Mouse (Mus musculus) liver, adult 2 months (tissue): Measurements from ENCODE around the gene Cyp19a1. TPM values are rescaled to one million over a fixed set of nuclear protein-coding genes. Genes with fewer than 3 reads are reported as not detected.

ENCODE experiments used
- DNase-seq: peaks from one replicate; pipeline ENCODE4 v3.0.0-alpha.2; 2011; ENCODE audit warnings: low read depth, low spot score; ENCODE audit errors: extremely low read depth
- H3K27ac ChIP-seq: fragments of 200-500 bp; replicated peaks from 2 replicates; pipeline ENCODE4 v1.5.1; 2012; ENCODE audit warnings: low read depth, mild to moderate bottlenecking, control low read depth, inconsistent platforms, low read length; ENCODE audit not compliant: insufficient read depth
- H3K27me3 ChIP-seq: fragments of 200-500 bp; 2 replicates; pipeline ENCODE4 v1.6.1; 2012; ENCODE audit warnings: mild to moderate bottlenecking, moderate library complexity, low read length, inconsistent platforms; ENCODE audit not compliant: control insufficient read depth, insufficient read depth
- H3K36me3 ChIP-seq: fragments of 200-500 bp; 2 replicates; pipeline ENCODE4 v1.6.1; 2012; ENCODE audit warnings: low read length, inconsistent platforms; ENCODE audit not compliant: control insufficient read depth, insufficient read depth
- H3K4me1 ChIP-seq: fragments of 200-500 bp; 2 replicates; pipeline ENCODE4 v1.6.1; 2011; ENCODE audit warnings: low read length; ENCODE audit not compliant: control insufficient read depth, insufficient read depth
- H3K4me3 ChIP-seq: fragments of 200-500 bp; 2 replicates; pipeline ENCODE4 v1.5.1; 2011; ENCODE audit warnings: low read depth, mild to moderate bottlenecking, control low read depth, low read length, moderate library complexity; ENCODE audit not compliant: insufficient read depth
- H3K79me2 ChIP-seq: fragments of 200-500 bp; 2 replicates; pipeline ENCODE4 v1.6.1; 2012; ENCODE audit warnings: inconsistent platforms, mild to moderate bottlenecking, low read length, moderate library complexity; ENCODE audit not compliant: control insufficient read depth, insufficient read depth
- H3K9ac ChIP-seq: fragments of 200-500 bp; 2 replicates; pipeline ENCODE4 v1.6.1; 2012; ENCODE audit warnings: low read depth, mild to moderate bottlenecking, control low read depth, inconsistent platforms, low read length
- CTCF ChIP-seq: fragments of 200-500 bp; IDR thresholded peaks from 2 replicates; pipeline ENCODE4 v1.5.1; 2011; ENCODE audit warnings: low read depth, low read length, control low read depth
- POLR2A ChIP-seq: fragments of 200-500 bp; IDR thresholded peaks from 2 replicates; pipeline ENCODE4 v1.6.1; 2011; ENCODE audit warnings: low read length, control low read depth; ENCODE audit not compliant: insufficient read depth; ENCODE audit errors: extremely low read depth
- WGBS: fragments of 180-500 bp; shearing (Covaris S2); methylation state at CpG from one replicate; pipeline ENCODE4 v1.1.7; 2018; 5-methylcytosine and 5-hydroxymethylcytosine counted together
- polyA plus RNA-seq: library from polyadenylated mRNA; depleted of rRNA; stranded (reverse); fragments of >200 nt; gene quantifications from 2 replicates; pipeline ENCODE4 v1.2.3, GENCODE M21; 2012; rRNA removed
- total RNA-seq: library from RNA; depleted of rRNA; stranded (reverse); fragments of >200 nt; gene quantifications from 2 replicates; pipeline ENCODE4 v1.2.3, GENCODE M21; 2014; rRNA removed

Cyp19a1 gene
- total RNA-seq (not detected in 2 replicates), polyA plus RNA-seq (not detected in 2 replicates)

- Histone ChIP-seq H3K36me3 (no peaks in the 10 kb centered on the region), H3K79me2 (no peaks in the 10 kb centered on the region), H3K4me1 (no peaks in the 10 kb centered on the region), H3K27me3 (no peaks in the 10 kb centered on the region), H3K4me3 (no peak within 1 kb of the TSS), H3K9ac (no peak within 1 kb of the TSS), H3K27ac (no peak within 1 kb of the TSS)
- no peak for TF ChIP-seq CTCF
- no peak for TF ChIP-seq POLR2A
- WGBS: 79% methylated on average over 7 of the region's 7 CpGs
- no peak for DNase-seq
Measured at GRCm38 (mm10) chr9:54268010-54268409, at the start of gene Cyp19a1. Gene Cyp19a1 (minus strand): TSS chr9:54268110.

- Histone ChIP-seq H3K27me3 (no peaks in the 10 kb centered on the region), H3K36me3 (no peaks in the 10 kb centered on the region), H3K9ac (no peak overlapping the region), H3K4me1 (no peaks in the 10 kb centered on the region), H3K4me3 (no peak overlapping the region), H3K79me2 (no peaks in the 10 kb centered on the region), H3K27ac (no peak overlapping the region)
- no peak for DNase-seq
- TF ChIP-seq POLR2A: no peak
- TF ChIP-seq CTCF: peak; percentile 10; the same call in 1 of the 2 replicates
- WGBS: 71% methylated on average over 9 of the region's 9 CpGs
Measured at GRCm38 (mm10) chr9:54316363-54316762, 48.5 kb upstream of the Cyp19a1 start.

GRCm38 (mm10) chr9:54308751-54309358, 40.9 kb upstream of the Cyp19a1 start:
- WGBS: 89% methylated on average over 2 of the region's 2 CpGs
- H3K27me3 ChIP-seq: no peaks in the 10 kb centered on the region
- H3K27ac ChIP-seq: no peak overlapping the region
- H3K4me3 ChIP-seq: no peak overlapping the region
- H3K36me3 ChIP-seq: no peaks in the 10 kb centered on the region
- no peak for TF ChIP-seq CTCF
- TF ChIP-seq POLR2A: no peak
- no peak overlapping the region for H3K9ac ChIP-seq
- no peak for DNase-seq
- H3K4me1 ChIP-seq: peaks cover 9% of the 10 kb centered on the region
- no peaks in the 10 kb centered on the region for H3K79me2 ChIP-seq

GRCm38 (mm10) chr9:54308209-54308608, 40.3 kb upstream of the Cyp19a1 start:
- Histone ChIP-seq H3K27ac (0 out of 2 replicates have a peak overlapping the region, but pooled peaks have one; percentile 26), H3K9ac (no peak overlapping the region), H3K36me3 (no peaks in the 10 kb centered on the region), H3K4me3 (no peak overlapping the region), H3K4me1 (peaks cover 9% of the 10 kb centered on the region), H3K27me3 (no peaks in the 10 kb centered on the region), H3K79me2 (no peaks in the 10 kb centered on the region)
- 22% methylated on average over 1 of the region's 1 CpGs for WGBS
- TF ChIP-seq POLR2A (no peak), CTCF (no peak)
- DNase-seq: no peak

- 53% methylated on average over 4 of the region's 4 CpGs for WGBS
- Histone ChIP-seq H3K27ac (no peak overlapping the region), H3K36me3 (no peaks in the 10 kb centered on the region), H3K27me3 (no peaks in the 10 kb centered on the region), H3K79me2 (no peaks in the 10 kb centered on the region), H3K9ac (no peak overlapping the region), H3K4me1 (peaks cover 12% of the 10 kb centered on the region), H3K4me3 (no peak overlapping the region)
- DNase-seq: peak; percentile 43
- TF ChIP-seq CTCF: no peak
Measured at GRCm38 (mm10) chr9:54301255-54301654, 33.3 kb upstream of the Cyp19a1 start.

GRCm38 (mm10) chr9:54299792-54300191, 31.9 kb upstream of the Cyp19a1 start:
- Histone ChIP-seq H3K4me1 (peaks cover 12% of the 10 kb centered on the region), H3K27me3 (no peaks in the 10 kb centered on the region), H3K36me3 (no peaks in the 10 kb centered on the region), H3K79me2 (no peaks in the 10 kb centered on the region), H3K27ac (peak overlapping the region; percentile 42), H3K9ac (no peak overlapping the region), H3K4me3 (no peak overlapping the region)
- peak; percentile 64 for DNase-seq
- no peak for TF ChIP-seq POLR2A
- no peak for TF ChIP-seq CTCF
